Mouse (Mus musculus): Measurements from ENCODE around the gene Ubl5. TPM values are rescaled to one million over a fixed set of nuclear protein-coding genes. Genes with fewer than 3 reads are reported as not detected.

The Ubl5 gene
- polyA plus RNA-seq, 1 experiment from 2014 or later, result 370 TPM

GRCm38 (mm10) chr9:20653859-20654258 is 11.2 kb downstream of the Ubl5 start:
- no peak overlapping the region for H3K9ac ChIP-seq
- peaks cover 5% of the 10 kb centered on the region for H3K4me1 ChIP-seq (ENCODE audit: insufficient read depth)
- WGBS, result 91% methylated on average over 3 of the region's 3 CpGs
- H3K27ac ChIP-seq (ENCODE audit: low read depth), result no peak overlapping the region
- TF ChIP-seq CTCF (IDR thresholded peaks at IDR 0.05; ENCODE audit: low read depth), result no peak
- H3K4me3 ChIP-seq (ENCODE audit: low read depth, low read length), result 0 out of 2 replicates have a peak overlapping the region, but pooled peaks have one; percentile 98
- peaks cover 60% of the 10 kb centered on the region for H3K36me3 ChIP-seq (ENCODE audit: insufficient read depth)
- no peaks in the 10 kb centered on the region for H3K9me3 ChIP-seq (ENCODE audit: low read depth, low read length)
- no peak for ATAC-seq (ENCODE audit: insufficient read depth)
- no peaks in the 10 kb centered on the region for H3K27me3 ChIP-seq (ENCODE audit: insufficient read depth, low read length)
- peak overlapping the region; percentile 68 for H3K4me2 ChIP-seq
- DNase-seq, result no peak

DNA sequence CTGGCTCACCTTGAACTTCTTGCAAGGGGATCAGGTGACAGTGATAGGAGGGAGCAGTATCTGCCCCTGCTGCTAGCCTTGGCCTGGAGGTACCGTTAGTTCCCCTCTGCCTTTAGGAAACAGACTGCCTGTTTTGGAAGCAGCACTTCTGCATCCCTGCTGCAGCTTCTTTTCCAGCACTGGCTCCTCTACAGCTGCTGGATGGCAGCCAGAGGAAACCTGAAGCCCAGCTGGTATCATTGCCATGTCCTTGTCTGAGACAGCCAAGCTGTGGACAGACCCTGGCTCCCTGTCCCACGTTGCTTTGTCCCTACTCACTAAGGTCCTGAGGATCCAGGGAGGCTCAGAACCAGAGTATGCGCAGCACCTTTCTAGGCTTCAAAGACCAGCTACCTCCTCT is 14.9 kb downstream of the Ubl5 start:
- Histone ChIP-seq H3K27ac (ENCODE audit: low read depth) (no peak overlapping the region), H3K27me3 (ENCODE audit: insufficient read depth, low read length) (no peaks in the 10 kb centered on the region), H3K9ac (no peak overlapping the region), H3K9me3 (ENCODE audit: low read depth, low read length) (no peaks in the 10 kb centered on the region), H3K36me3 (ENCODE audit: insufficient read depth) (peaks cover 82% of the 10 kb centered on the region), H3K4me3 (ENCODE audit: low read depth, low read length) (no peak overlapping the region), H3K4me1 (ENCODE audit: insufficient read depth) (peaks cover 5% of the 10 kb centered on the region; the same call in 1 of the 2 replicates), H3K4me2 (no peak overlapping the region)
- TF ChIP-seq CTCF (IDR thresholded peaks at IDR 0.05; ENCODE audit: low read depth), result no peak
- WGBS, result 83% methylated on average over 3 of the region's 3 CpGs
- no peak for DNase-seq
- no peak for ATAC-seq (ENCODE audit: insufficient read depth)

GRCm38 (mm10) chr9:20662325-20662724 is 19.6 kb downstream of the Ubl5 start:
- no peak overlapping the region for H3K4me3 ChIP-seq (ENCODE audit: low read depth, low read length)
- H3K36me3 ChIP-seq (ENCODE audit: insufficient read depth), result peaks cover 71% of the 10 kb centered on the region
- no peaks in the 10 kb centered on the region for H3K9me3 ChIP-seq (ENCODE audit: low read depth, low read length)
- DNase-seq (peak; percentile 83), ATAC-seq (ENCODE audit: insufficient read depth) (no peak)
- peak; percentile 86 for TF ChIP-seq CTCF (IDR thresholded peaks at IDR 0.05; ENCODE audit: low read depth)
- no peak overlapping the region for H3K9ac ChIP-seq
- no peak overlapping the region for H3K4me2 ChIP-seq
- no peaks in the 10 kb centered on the region for H3K4me1 ChIP-seq (ENCODE audit: insufficient read depth)
- H3K27ac ChIP-seq (ENCODE audit: low read depth), result no peak overlapping the region
- no peaks in the 10 kb centered on the region for H3K27me3 ChIP-seq (ENCODE audit: insufficient read depth, low read length)
- 44% methylated on average over 3 of the region's 3 CpGs for whole genome bisulfite sequencing

DNA sequence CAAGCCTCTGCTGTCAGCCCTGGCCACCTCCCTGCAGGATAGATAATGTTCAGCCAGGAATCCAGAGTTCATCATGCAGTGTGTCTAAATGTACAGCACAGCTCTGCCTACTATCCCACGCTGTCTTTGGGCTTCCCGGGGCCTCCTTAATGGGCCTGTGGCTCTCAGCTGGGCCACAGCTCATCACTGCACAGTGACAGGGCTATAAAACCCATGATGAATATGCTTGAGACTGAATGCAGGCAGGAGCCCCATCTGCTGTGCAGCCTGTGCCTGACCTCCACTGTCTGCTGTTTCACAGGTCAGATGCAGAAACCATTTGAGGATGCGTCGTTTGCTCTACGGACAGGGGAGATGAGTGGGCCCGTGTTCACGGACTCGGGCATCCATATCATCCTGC is 20.2 kb downstream of the Ubl5 start:
- H3K9ac ChIP-seq, result no peak overlapping the region
- no peak for ATAC-seq (ENCODE audit: insufficient read depth)
- no peak overlapping the region for H3K27ac ChIP-seq (ENCODE audit: low read depth)
- no peaks in the 10 kb centered on the region for H3K27me3 ChIP-seq (ENCODE audit: insufficient read depth, low read length)
- H3K4me3 ChIP-seq (ENCODE audit: low read depth, low read length), result no peak overlapping the region
- no peaks in the 10 kb centered on the region for H3K9me3 ChIP-seq (ENCODE audit: low read depth, low read length)
- no peak for DNase-seq
- no peak overlapping the region for H3K4me2 ChIP-seq
- no peaks in the 10 kb centered on the region for H3K4me1 ChIP-seq (ENCODE audit: insufficient read depth)
- WGBS, result 88% methylated on average over 8 of the region's 8 CpGs
- H3K36me3 ChIP-seq (ENCODE audit: insufficient read depth), result peaks cover 66% of the 10 kb centered on the region
- TF ChIP-seq CTCF (IDR thresholded peaks at IDR 0.05; ENCODE audit: low read depth), result no peak

GRCm38 (mm10) chr9:20663956-20664355 is 21.3 kb downstream of the Ubl5 start:
- ATAC-seq (ENCODE audit: insufficient read depth), result no peak
- Histone ChIP-seq H3K36me3 (ENCODE audit: insufficient read depth) (peaks cover 55% of the 10 kb centered on the region), H3K9ac (no peak overlapping the region), H3K9me3 (ENCODE audit: low read depth, low read length) (no peaks in the 10 kb centered on the region), H3K4me2 (no peak overlapping the region), H3K4me1 (ENCODE audit: insufficient read depth) (no peaks in the 10 kb centered on the region), H3K27me3 (ENCODE audit: insufficient read depth, low read length) (no peaks in the 10 kb centered on the region), H3K4me3 (ENCODE audit: low read depth, low read length) (no peak overlapping the region), H3K27ac (ENCODE audit: low read depth) (no peak overlapping the region)
- 81% methylated on average over 2 of the region's 2 CpGs for WGBS
- no peak for DNase-seq
- TF ChIP-seq CTCF (IDR thresholded peaks at IDR 0.05; ENCODE audit: low read depth), result no peak

DNA sequence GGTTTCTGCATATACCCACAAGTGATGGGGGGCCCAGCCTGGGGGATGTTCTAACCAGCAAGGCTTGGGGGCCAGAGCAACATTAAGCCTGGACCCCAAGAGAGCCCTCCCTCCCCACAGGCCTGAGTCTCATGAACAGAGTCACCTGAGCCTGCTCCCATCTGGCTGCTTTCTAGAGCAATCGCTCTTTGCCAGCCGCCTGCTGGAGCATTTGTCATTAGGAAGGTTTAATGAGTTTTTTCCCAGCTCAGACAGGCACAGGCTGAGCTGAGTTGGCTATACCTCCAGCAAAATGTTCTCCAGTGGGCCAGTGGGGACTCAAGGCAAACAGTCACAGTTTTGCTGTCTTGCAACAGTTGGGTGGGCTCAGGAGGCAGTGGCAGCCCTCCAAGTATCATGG is 21.7 kb downstream of the Ubl5 start:
- peaks cover 51% of the 10 kb centered on the region for H3K36me3 ChIP-seq (ENCODE audit: insufficient read depth)
- ATAC-seq (ENCODE audit: insufficient read depth) (no peak), DNase-seq (no peak)
- no peaks in the 10 kb centered on the region for H3K27me3 ChIP-seq (ENCODE audit: insufficient read depth, low read length)
- H3K4me3 ChIP-seq (ENCODE audit: low read depth, low read length), result no peak overlapping the region
- H3K9me3 ChIP-seq (ENCODE audit: low read depth, low read length), result no peaks in the 10 kb centered on the region
- H3K9ac ChIP-seq, result no peak overlapping the region
- H3K4me1 ChIP-seq (ENCODE audit: insufficient read depth), result no peaks in the 10 kb centered on the region
- no peak overlapping the region for H3K27ac ChIP-seq (ENCODE audit: low read depth)
- WGBS, result 79% methylated on average over 2 of the region's 2 CpGs
- H3K4me2 ChIP-seq, result no peak overlapping the region
- TF ChIP-seq CTCF (IDR thresholded peaks at IDR 0.05; ENCODE audit: low read depth), result no peak

- ATAC-seq (ENCODE audit: insufficient read depth) (no peak), DNase-seq (no peak)
- Histone ChIP-seq H3K4me1 (ENCODE audit: insufficient read depth) (no peaks in the 10 kb centered on the region), H3K27ac (ENCODE audit: low read depth) (no peak overlapping the region), H3K9me3 (ENCODE audit: low read depth, low read length) (no peaks in the 10 kb centered on the region), H3K27me3 (ENCODE audit: insufficient read depth, low read length) (no peaks in the 10 kb centered on the region), H3K4me3 (ENCODE audit: low read depth, low read length) (no peak overlapping the region), H3K36me3 (ENCODE audit: insufficient read depth) (peaks cover 45% of the 10 kb centered on the region), H3K4me2 (no peak overlapping the region), H3K9ac (no peak overlapping the region)
- no peak for TF ChIP-seq CTCF (IDR thresholded peaks at IDR 0.05; ENCODE audit: low read depth)
- WGBS, result 74% methylated on average over 5 of the region's 5 CpGs
Observed at GRCm38 (mm10) chr9:20664982-20665637, 22.4 kb downstream of the Ubl5 start.
